Mouse (Mus musculus) Muller cell, postnatal 12 days (primary cell): ENCODE results near the gene Txlna.

Experiments used
- DNase-seq: peaks from one replicate; pipeline ENCODE4 v3.0.0-alpha.2; 2015; ENCODE audit errors: inconsistent ontology term

Gene Txlna

GRCm38 (mm10) chr4:129640638-129641467 is at the start of gene Txlna:
TSS of gene Txlna (minus strand) at chr4:129641065.
- peak; percentile 99 for DNase-seq

- no peak for DNase-seq
These were observed 43.7 kb upstream of the Txlna start for GRCm38 (mm10) chr4:129684531-129684930.

- DNase-seq, result no peak
These were observed 43.1 kb upstream of the Txlna start for GRCm38 (mm10) chr4:129683901-129684493.

- no peak for DNase-seq
These were observed 41.0 kb upstream of the Txlna start for GRCm38 (mm10) chr4:129681837-129682236.

- DNase-seq, result peak; percentile 25
These were observed 32.1 kb upstream of the Txlna start for GRCm38 (mm10) chr4:129672878-129673449.

- DNase-seq, result peak; percentile 93
These were observed 31.4 kb upstream of the Txlna start, which contains the start of gene Kpna6 for GRCm38 (mm10) chr4:129672083-129672877. TSS of gene Kpna6 (minus strand) at chr4:129672767.

GRCm38 (mm10) chr4:129671491-129672082 is 30.7 kb upstream of the Txlna start:
- peak; percentile 59 for DNase-seq

- no peak for DNase-seq
These were observed 21.5 kb upstream of the Txlna start for GRCm38 (mm10) chr4:129662255-129662813.

- no peak for DNase-seq
These were observed 20.7 kb upstream of the Txlna start for GRCm38 (mm10) chr4:129661584-129661983.

GRCm38 (mm10) chr4:129654770-129655169 is 13.9 kb upstream of the Txlna start:
- DNase-seq, result no peak

GRCm38 (mm10) chr4:129650359-129650758 is 9.5 kb upstream of the Txlna start:
- DNase-seq, result no peak

- DNase-seq, result no peak
These were observed 7.8 kb upstream of the Txlna start for GRCm38 (mm10) chr4:129648656-129649055.

GRCm38 (mm10) chr4:129645204-129645603 is 4.3 kb upstream of the Txlna start:
- DNase-seq, result no peak

- DNase-seq, result peak; percentile 11
These were observed 891 bp upstream of the Txlna start for GRCm38 (mm10) chr4:129641756-129642155.

GRCm38 (mm10) chr4:129640101-129640637 is 696 bp downstream of the Txlna start:
- DNase-seq, result no peak

- DNase-seq, result no peak
These were observed 1.6 kb downstream of the Txlna start for GRCm38 (mm10) chr4:129639221-129639620.

GRCm38 (mm10) chr4:129633852-129634251 is 7.0 kb downstream of the Txlna start:
- no peak for DNase-seq

- no peak for DNase-seq
These were observed 9.0 kb downstream of the Txlna start for GRCm38 (mm10) chr4:129631867-129632266.

- no peak for DNase-seq
These were observed 9.9 kb downstream of the Txlna start for GRCm38 (mm10) chr4:129630944-129631343.

- no peak for DNase-seq
These were observed 14.8 kb downstream of the Txlna start for GRCm38 (mm10) chr4:129626035-129626434.

- DNase-seq, result no peak
These were observed 15.4 kb downstream of the Txlna start for GRCm38 (mm10) chr4:129625496-129625895.
